Mouse (Mus musculus): ENCODE measurements around the gene Enox2.

The Enox2 gene

DNA sequence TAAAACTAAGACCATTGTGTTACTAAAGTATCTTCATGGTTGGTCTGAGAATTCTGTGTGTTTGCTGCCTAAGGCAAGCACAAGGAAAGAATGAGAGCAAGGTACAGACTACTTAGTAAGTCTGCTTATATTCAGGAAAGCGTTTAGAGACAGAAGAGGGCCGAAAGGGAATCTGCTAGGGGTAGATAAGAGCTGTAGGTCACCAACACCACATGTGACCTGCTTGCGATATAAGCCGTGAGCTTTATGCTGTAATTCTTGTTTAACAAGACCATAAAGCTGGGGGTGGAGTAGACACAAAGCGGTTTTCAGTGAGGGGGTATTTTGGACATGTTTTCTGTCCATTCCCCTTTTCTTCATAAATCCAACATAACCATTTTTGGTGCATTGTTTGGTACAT lies 302.4 kb downstream of the Enox2 start:
- DNase-seq, result no peak

DNA sequence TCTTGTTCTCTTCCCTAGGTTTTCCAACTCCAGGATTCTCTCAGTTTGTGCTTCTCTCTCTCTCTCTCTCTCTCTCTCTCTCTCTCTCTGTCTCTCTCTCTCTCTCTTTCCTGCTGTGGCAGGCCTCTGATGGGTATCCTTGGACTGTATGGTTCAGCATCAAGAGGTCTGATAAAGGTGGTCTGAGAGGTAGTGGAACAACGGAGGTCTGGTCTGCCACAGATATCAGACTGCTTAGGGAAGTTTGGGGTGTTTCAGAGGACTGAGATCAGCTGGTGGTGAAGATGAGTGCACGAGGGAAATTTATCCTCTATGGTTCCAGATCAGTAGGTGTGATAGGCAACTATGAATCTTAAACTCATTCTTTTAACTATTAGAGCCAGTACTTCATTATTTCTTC lies 303.6 kb downstream of the Enox2 start:
- DNase-seq, result no peak
